Mouse (Mus musculus) kidney, adult 8-10 months (tissue): ENCODE results near the gene 9330182L06Rik.

Experiments used
- DNase-seq, 2 experiments: peaks; one replicate each; pipeline ENCODE4 v3.0.0; 2022

Gene 9330182L06Rik

GRCm38 (mm10) chr5:9364937-9365336 lies 99.0 kb downstream of the 9330182L06Rik start:
- no peak for DNase-seq

GRCm38 (mm10) chr5:9367920-9368692 lies 102.2 kb downstream of the 9330182L06Rik start:
- DNase-seq: no peak

GRCm38 (mm10) chr5:9371127-9371526 lies 105.2 kb downstream of the 9330182L06Rik start:
- no peak for DNase-seq

- no peak for DNase-seq
Measured at GRCm38 (mm10) chr5:9373341-9373740, 107.4 kb downstream of the 9330182L06Rik start.

GRCm38 (mm10) chr5:9389968-9390367 lies 124.0 kb downstream of the 9330182L06Rik start:
- DNase-seq: no peak

- no peak for DNase-seq
Measured at GRCm38 (mm10) chr5:9391858-9392393, 126.0 kb downstream of the 9330182L06Rik start.

GRCm38 (mm10) chr5:9417098-9417497 lies 151.2 kb downstream of the 9330182L06Rik start:
- DNase-seq: no peak

GRCm38 (mm10) chr5:9417802-9418201 lies 151.9 kb downstream of the 9330182L06Rik start:
- DNase-seq: no peak

GRCm38 (mm10) chr5:9419964-9420363 lies 154.0 kb downstream of the 9330182L06Rik start:
- no peak for DNase-seq

GRCm38 (mm10) chr5:9424464-9424863 lies 158.5 kb downstream of the 9330182L06Rik start:
- DNase-seq: no peak

GRCm38 (mm10) chr5:9427165-9427564 lies 161.2 kb downstream of the 9330182L06Rik start:
- DNase-seq: no peak

- peak; percentile 4 to 20 for DNase-seq
Measured at GRCm38 (mm10) chr5:9427581-9428241, 161.8 kb downstream of the 9330182L06Rik start.

GRCm38 (mm10) chr5:9428728-9429127 lies 162.8 kb downstream of the 9330182L06Rik start:
- no peak for DNase-seq

GRCm38 (mm10) chr5:9446146-9446545 lies 180.2 kb downstream of the 9330182L06Rik start:
- peak in 1 of 2 experiments; percentile 2 for DNase-seq

GRCm38 (mm10) chr5:9448931-9449330 lies 183.0 kb downstream of the 9330182L06Rik start:
- no peak for DNase-seq

- no peak for DNase-seq
Measured at GRCm38 (mm10) chr5:9449570-9449969, 183.7 kb downstream of the 9330182L06Rik start.

GRCm38 (mm10) chr5:9453298-9453697 lies 187.4 kb downstream of the 9330182L06Rik start:
- no peak for DNase-seq

- DNase-seq: no peak
Measured at GRCm38 (mm10) chr5:9477587-9477986, 211.7 kb downstream of the 9330182L06Rik start.

GRCm38 (mm10) chr5:9495456-9495855 lies 229.5 kb downstream of the 9330182L06Rik start:
- DNase-seq: no peak

GRCm38 (mm10) chr5:9497235-9497634 lies 231.3 kb downstream of the 9330182L06Rik start:
- no peak for DNase-seq

- DNase-seq: no peak
Measured at GRCm38 (mm10) chr5:9511027-9511426, 245.1 kb downstream of the 9330182L06Rik start.

GRCm38 (mm10) chr5:9525507-9525906 lies 259.6 kb downstream of the 9330182L06Rik start:
- no peak for DNase-seq
